Mouse (Mus musculus) ES-E14 (cell line): ENCODE data around the gene Irf2bpl. TPM values are rescaled to one million over a fixed set of nuclear protein-coding genes. Genes with fewer than 3 reads are reported as not detected.

Experiments
- DNase-seq: peaks from one replicate; pipeline ENCODE4 v3.0.0-alpha.2; 2013; ENCODE audit warnings: low read depth, low spot score
- H3K27ac ChIP-seq: 2 replicates; pipeline ENCODE4 v1.5.1; 2012; ENCODE audit warnings: low read depth, mild to moderate bottlenecking, low read length, moderate library complexity, mixed read lengths; ENCODE audit not compliant: poor library complexity, insufficient read depth, severe bottlenecking
- H3K36me3 ChIP-seq: 2 replicates; pipeline ENCODE4 v1.6.1; 2012; ENCODE audit warnings: mild to moderate bottlenecking, low read length, moderate library complexity, mixed read lengths; ENCODE audit not compliant: control insufficient read depth, poor library complexity, insufficient read depth, severe bottlenecking
- H3K4me1 ChIP-seq, 2 experiments: fragments of 150-350 bp in 1 of 2; sonication (generic) in 1 of 2; 2 replicates each; pipeline ENCODE4 v1.6.1; 2012; ENCODE audit warnings: low read length in 2 of 2, mild to moderate bottlenecking in 1 of 2, mixed read lengths in 1 of 2; ENCODE audit not compliant: control insufficient read depth in 2 of 2, insufficient read depth in 2 of 2, poor library complexity in 1 of 2
- H3K4me3 ChIP-seq, 2 experiments: fragments of 150-350 bp in 1 of 2; sonication (generic) in 1 of 2; 2 replicates each; pipeline ENCODE4 v1.5.1; 2012; ENCODE audit warnings: low read length in 2 of 2, low read depth in 1 of 2, mild to moderate bottlenecking in 1 of 2, mixed read lengths in 1 of 2; ENCODE audit not compliant: insufficient read depth in 1 of 2, poor library complexity in 1 of 2, severe bottlenecking in 1 of 2
- H3K9ac ChIP-seq: 2 replicates; pipeline ENCODE4 v1.6.1; 2012; ENCODE audit warnings: low read depth, mild to moderate bottlenecking, low read length, mixed read lengths; ENCODE audit not compliant: poor library complexity, insufficient read depth, severe bottlenecking
- H3K9me3 ChIP-seq: fragments of 150-350 bp; sonication (generic); 2 replicates; pipeline ENCODE4 v1.6.1; 2012; ENCODE audit warnings: low read depth, mild to moderate bottlenecking, low read length; ENCODE audit not compliant: control insufficient read depth, insufficient read depth
- CHD2 ChIP-seq: IDR thresholded peaks from 2 replicates; pipeline ENCODE4 v1.6.1; 2014; ENCODE audit warnings: mild to moderate bottlenecking, low read depth, low read length, inconsistent platforms
- HCFC1 ChIP-seq: IDR thresholded peaks from 2 replicates; pipeline ENCODE4 v1.6.1; 2012; ENCODE audit warnings: low read length, inconsistent platforms, borderline replicate concordance; ENCODE audit not compliant: insufficient read depth
- MAFK ChIP-seq: IDR thresholded peaks from 2 replicates; pipeline ENCODE4 v1.6.1; 2014; ENCODE audit warnings: mild to moderate bottlenecking, low read depth, low read length, inconsistent platforms; ENCODE audit not compliant: insufficient read depth
- ZC3H11A ChIP-seq: IDR thresholded peaks from 2 replicates; pipeline ENCODE4 v1.6.1; 2012; ENCODE audit warnings: low read depth, mild to moderate bottlenecking, inconsistent platforms, low read length, borderline replicate concordance
- ZNF384 ChIP-seq: IDR thresholded peaks from 2 replicates; pipeline ENCODE4 v1.6.1; 2012; ENCODE audit warnings: low read depth, low read length, inconsistent platforms
- in situ Hi-C, 2 experiments: fragments of 600-800 bp; cut with MboI; formaldehyde crosslinking; loops; one replicate each; pipeline ENCODE4 v1.15.1; 2025; ENCODE audit warnings: low sequenced_read_pairs in 2 of 2, inconsistent platforms in 1 of 2; ENCODE audit not compliant: unreplicated experiment in 2 of 2
- total RNA-seq: library from RNA; depleted of rRNA; stranded (reverse); fragments of 300-350 nt; gene quantifications from 2 replicates; pipeline ENCODE4 v1.2.3, GENCODE M21; 2012; rRNA removed

Irf2bpl gene
- total RNA-seq, result 39.5 and 43.2 TPM in 2 replicates

DNA sequence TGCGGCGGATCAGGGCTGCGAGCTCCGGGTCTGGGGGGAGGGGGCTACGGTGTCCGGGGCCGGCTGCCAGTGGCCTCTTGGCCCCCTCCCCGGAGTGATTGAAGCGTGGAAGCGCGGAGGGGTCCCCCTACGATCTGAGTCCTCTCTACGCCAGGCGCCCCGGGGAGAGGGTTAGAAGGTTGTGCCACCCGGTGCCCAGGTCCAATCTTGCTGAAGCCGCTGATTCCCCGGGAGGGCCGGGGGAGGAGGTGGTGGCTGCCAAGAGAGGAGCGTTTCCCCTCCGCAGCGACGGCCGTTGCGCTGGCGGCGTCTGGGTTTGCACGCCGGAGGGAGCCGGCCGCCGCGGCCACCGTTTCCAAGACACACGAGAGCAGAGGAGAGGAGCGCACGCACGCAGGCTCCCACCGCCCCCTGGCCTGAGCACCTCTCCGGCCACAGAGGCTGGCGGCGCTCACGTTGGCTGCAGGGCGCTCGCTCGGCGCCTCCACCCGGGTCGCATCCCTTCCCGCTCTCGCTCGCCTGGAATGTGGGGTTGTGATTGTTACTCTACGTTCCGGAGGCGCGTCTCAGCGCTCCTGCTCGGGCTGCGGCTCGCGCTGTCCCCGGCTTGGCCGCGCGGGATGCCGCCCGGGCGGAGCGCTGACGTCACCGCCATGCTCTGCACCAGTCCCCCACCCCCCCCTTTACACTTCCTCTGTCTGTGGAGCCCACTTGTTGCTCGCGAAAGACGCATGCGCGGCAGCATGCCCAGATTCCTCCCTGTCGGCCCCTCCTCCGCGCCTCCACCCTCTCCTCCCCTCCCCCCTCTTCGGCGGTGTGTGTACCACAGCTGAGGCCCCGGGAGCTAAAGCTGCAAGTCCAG lies at the start of gene Irf2bpl:
TSS of gene Irf2bpl (minus strand) at position 602 of the 862 bp plus-strand sequence.
- H3K36me3 ChIP-seq, result peaks cover 22% of the 10 kb centered on the region
- peak; percentile 67 for TF ChIP-seq CHD2
- no peak for TF ChIP-seq ZNF384
- TF ChIP-seq HCFC1, result 0 out of 2 replicates have a peak, but pooled peaks have one; percentile 25
- no peaks in the 10 kb centered on the region for H3K9me3 ChIP-seq
- peaks cover 10 to 13% of the 10 kb centered on the region in 2 experiments for H3K4me1 ChIP-seq
- peak within 1 kb of the TSS; percentile 87 to 89 for H3K4me3 ChIP-seq
- peak within 1 kb of the TSS; percentile 96 for H3K27ac ChIP-seq
- peak within 1 kb of the TSS; percentile 94 for H3K9ac ChIP-seq
- in situ Hi-C loops, result no loop called here
- DNase-seq, result peak; percentile 99

DNA sequence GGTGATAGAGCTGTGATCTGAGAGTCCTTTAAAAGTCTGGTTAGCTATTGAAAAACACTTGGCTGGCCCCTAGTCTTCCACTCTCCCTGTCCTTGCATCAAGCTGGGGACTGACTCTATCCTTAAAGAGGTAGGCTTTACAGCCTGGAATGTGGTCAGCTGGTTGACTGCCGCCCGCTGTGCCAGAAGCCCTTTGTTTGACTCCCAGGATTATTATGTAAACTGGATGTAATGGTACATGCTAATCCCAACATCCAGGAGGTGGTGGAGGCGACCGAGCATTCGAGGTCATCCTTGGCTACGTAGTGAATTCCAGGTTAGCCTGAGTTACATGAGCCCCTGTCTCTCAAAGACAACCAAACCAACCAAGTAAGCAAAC lies 48.0 kb upstream of the Irf2bpl start:
- Histone ChIP-seq H3K9ac (peak overlapping the region; percentile 16), H3K4me3 (peak overlapping the region; percentile 4 to 11; a peak in 1 of 4 replicates), H3K27ac (peak overlapping the region; percentile 90), H3K9me3 (no peaks in the 10 kb centered on the region), H3K4me1 (peaks cover 7 to 12% of the 10 kb centered on the region in 2 experiments), H3K36me3 (no peaks in the 10 kb centered on the region)
- TF ChIP-seq ZC3H11A (no peak), CHD2 (peak; percentile 41; the same call in 1 of the 2 replicates), MAFK (no peak), HCFC1 (0 out of 2 replicates have a peak, but pooled peaks have one; percentile 38), ZNF384 (no peak)
- in situ Hi-C loops, result loop anchor here in 1 of 2 experiments (10.0 kb wide), 1 partner anchor 138 kb away; no protein-coding TSS in a partner anchor
- no peak for DNase-seq

DNA sequence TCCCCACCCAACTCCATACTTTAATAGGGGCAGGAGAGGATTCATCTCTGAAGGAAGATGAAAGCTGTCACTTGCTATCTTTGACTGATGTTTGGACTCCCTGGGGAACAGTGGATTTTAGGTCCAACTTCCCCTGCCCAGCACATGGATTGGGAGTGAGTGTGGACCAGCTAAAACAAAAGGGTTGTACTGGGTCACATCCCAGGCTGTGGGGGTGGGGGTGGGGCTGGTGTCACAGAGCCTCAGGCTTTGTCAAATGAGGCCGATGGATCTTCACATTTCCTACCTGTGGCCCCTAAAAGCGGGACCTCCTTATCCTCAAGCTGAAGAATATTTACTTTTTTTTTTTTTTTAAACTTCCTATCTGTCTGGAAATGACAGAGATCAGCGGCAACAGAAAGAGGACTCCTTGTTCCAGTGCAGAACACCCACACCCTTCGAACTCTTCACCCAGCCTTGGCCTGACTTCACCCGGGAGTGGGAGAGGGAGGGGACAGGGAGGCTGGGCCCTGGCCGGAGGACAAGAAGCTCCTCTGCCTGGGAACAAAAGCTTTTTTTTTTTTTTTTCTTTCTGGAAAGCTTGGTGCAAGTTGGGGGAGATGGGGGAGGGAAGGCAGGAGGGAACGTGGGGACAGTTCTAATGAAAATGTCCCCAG lies 47.4 kb upstream of the Irf2bpl start:
- TF ChIP-seq HCFC1 (no peak), ZNF384 (peak; percentile 92)
- Histone ChIP-seq H3K4me3 (peak overlapping the region; percentile 4 to 11; a peak in 1 of 4 replicates), H3K4me1 (peaks cover 7 to 12% of the 10 kb centered on the region in 2 experiments), H3K9ac (peak overlapping the region; percentile 16), H3K9me3 (no peaks in the 10 kb centered on the region), H3K27ac (peak overlapping the region; percentile 90), H3K36me3 (no peaks in the 10 kb centered on the region)
- in situ Hi-C loops, result loop anchor here in 1 of 2 experiments (10.0 kb wide), 1 partner anchor 137 kb away; no protein-coding TSS in a partner anchor
- no peak for DNase-seq

DNA sequence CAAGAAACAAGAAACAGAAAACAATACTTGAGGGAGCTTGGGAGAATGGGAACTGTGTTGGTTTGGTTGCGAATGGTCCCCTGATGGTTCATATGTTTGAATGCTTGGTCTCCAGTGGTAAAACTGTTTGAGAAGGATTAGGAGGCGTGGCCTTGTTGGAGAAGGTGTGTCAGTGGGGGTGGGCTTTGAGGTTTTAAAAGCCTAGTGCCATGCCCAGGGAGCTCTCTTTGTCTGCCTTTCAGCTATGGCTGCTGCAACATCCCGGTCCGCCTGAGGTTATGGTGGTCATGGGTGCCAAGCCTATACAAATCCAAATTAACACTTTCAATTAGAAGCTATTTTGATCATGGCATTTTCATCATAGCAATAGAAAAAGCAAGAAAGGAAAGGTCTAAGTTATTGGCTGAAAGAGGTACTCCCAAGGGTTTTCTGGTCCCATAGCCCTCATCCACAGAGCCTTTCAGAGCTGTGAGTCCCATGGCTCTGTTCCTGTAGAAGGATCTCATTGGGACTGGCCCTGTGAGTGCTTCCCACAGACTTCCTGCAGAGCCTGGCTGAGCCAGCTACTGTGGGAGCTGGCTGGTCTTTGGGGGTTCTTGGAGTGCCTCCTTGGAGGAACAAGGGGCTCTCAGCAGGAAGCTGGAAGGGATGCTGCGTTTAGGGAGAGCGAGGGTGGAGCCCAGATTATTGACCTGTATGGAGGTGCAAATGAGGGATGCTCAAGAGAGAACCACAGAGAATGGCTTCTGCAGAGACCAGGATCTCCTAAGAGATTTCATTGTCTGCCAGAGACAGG lies 46.5 kb upstream of the Irf2bpl start:
- H3K9me3 ChIP-seq, result no peaks in the 10 kb centered on the region
- peaks cover 7 to 12% of the 10 kb centered on the region in 2 experiments for H3K4me1 ChIP-seq
- no peak overlapping the region for H3K4me3 ChIP-seq
- H3K27ac ChIP-seq, result peak overlapping the region; percentile 90; the same call in 1 of the 2 replicates
- in situ Hi-C loops, result loop anchor here in 1 of 2 experiments (10.0 kb wide), 1 partner anchor 136 kb away; no protein-coding TSS in a partner anchor
- DNase-seq, result no peak
- no peak overlapping the region for H3K9ac ChIP-seq
- H3K36me3 ChIP-seq, result no peaks in the 10 kb centered on the region
- TF ChIP-seq MAFK (no peak), HCFC1 (no peak), ZNF384 (no peak), CHD2 (no peak), ZC3H11A (no peak)
